Mouse (Mus musculus): ENCODE results near the gene Ppp1r3c.
"Not testable (repeated sequence)": the region's sequence is repeated elsewhere in the genome, so short reads cannot be mapped to it uniquely, and the experiment has no call there.

Ppp1r3c gene

GRCm38 (mm10) chr19:36736537-36736936, at the start of gene Ppp1r3c:
Ppp1r3c (minus strand) TSS chr19:36736653.
- peak; percentile 64 for DNase-seq

DNA sequence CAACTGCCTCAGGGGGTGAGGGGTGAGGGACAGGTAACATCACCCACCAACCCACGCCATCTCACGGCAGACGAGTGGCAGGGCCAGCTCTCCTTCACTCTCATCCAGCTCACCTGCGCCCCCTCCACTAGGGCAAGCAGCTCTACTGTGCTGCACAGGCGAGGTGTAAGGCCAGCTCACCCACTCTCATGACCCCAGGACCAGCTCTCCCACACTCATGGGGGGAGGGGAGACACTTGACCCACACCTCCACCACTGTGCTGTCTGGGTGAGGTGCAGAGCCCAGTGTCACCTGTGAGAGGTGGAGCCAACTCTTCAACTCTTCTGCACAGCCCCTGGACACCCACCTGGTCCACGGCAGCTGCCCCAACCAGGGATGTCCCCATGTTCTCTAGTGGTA, 46.7 kb upstream of the Ppp1r3c start:
- no peak for DNase-seq

- DNase-seq, result no peak
Measured at GRCm38 (mm10) chr19:36782591-36782990, 46.1 kb upstream of the Ppp1r3c start.

DNA sequence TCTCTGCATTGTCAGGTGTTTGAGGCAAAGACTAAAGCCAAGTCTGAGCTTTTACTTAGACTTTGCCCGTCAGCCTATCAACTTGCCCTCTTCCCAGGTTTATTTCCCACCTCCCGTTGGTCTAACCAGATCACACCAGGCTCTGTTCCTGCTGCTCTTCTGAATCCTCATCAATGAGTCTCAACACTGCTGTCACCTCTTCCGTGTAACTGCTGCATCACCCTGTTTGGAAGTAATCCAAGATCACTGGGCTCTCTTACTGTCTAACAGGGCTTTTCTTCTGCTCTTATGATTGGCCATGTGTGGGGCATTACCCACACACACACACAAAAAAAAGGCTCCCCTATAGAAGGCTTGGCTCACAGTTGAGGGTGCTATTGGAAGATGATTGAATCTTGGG, 45.5 kb upstream of the Ppp1r3c start:
- DNase-seq, result no peak

DNA sequence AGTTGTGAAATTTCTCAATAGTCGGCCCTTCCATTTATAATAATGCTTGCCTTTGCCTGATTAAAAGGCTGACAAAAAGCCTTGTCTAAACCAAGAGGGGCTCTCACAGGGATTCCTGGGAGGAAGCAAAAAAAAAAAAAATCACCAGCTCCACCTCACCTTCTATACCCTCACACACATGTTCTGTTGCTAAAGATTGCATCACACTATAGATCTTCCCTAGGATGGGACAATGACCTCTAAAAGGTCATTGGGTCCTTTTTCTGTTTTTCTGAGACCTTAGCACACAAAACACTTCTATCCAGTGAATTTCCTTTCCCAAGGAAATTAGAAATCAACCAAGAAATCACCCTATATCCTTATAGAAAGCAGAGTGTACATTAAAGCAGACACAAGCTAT, 43.9 kb upstream of the Ppp1r3c start:
- DNase-seq, result no peak

DNA sequence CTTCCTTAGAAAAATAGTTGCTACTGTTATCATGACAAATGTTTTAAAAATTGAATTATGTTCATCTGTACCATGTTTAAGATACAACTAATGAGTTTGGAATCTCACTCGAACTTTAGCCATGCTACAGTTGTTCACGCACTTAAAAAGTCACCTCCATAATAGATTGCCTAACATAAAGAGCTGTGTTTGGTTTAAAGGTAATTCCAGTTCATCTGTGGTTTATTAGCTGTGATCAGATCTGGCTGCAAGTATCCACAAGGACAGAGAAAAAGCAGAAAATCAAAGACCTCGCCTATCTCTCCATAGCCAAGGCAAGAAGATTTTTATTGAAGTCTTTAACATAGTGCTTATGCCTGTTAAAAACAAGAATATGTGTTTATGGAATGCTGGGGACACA, 43.3 kb upstream of the Ppp1r3c start:
- no peak for DNase-seq

GRCm38 (mm10) chr19:36775531-36775930, 39.1 kb upstream of the Ppp1r3c start:
- DNase-seq, result no peak

GRCm38 (mm10) chr19:36773716-36774459, 37.4 kb upstream of the Ppp1r3c start:
- DNase-seq, result peak; percentile 28

DNA sequence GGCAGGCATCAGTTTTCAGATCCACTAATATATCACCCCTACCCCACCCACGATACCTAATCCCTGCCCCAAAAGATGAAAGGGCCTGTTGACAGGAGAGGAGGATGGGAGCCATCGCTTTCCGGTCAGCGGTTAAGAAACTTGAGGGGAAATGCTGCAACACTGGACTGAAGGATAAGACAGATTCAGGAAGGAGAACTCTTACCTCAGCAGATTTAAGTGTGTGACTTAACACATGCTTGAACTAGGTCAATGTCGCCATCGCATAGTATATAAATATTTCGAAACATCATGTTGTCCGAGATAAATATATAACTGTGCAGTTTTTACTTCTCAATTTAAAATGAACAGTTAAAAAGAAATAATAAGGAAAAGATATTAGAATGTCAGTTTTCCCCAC, 31.6 kb upstream of the Ppp1r3c start:
- DNase-seq, result no peak

DNA sequence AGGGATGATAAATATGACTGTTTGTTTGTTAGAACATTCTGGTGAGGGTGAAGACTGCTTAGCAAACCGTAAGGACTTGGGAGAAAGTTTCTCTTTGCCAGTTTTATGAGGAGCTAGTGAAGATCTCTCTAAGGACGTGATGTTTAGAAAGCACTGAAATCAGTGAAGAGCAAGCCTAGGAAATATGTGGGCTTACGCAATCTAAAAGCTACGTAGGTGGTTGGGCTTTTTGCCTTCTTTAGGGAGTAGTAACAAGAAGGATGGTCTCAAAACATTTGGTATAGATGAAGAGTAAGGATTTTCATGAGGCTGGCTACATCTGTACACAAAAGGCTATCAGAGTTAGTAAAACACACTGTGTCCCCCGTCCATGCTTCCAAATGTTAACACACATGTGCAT, 28.0 kb upstream of the Ppp1r3c start:
- no peak for DNase-seq

DNA sequence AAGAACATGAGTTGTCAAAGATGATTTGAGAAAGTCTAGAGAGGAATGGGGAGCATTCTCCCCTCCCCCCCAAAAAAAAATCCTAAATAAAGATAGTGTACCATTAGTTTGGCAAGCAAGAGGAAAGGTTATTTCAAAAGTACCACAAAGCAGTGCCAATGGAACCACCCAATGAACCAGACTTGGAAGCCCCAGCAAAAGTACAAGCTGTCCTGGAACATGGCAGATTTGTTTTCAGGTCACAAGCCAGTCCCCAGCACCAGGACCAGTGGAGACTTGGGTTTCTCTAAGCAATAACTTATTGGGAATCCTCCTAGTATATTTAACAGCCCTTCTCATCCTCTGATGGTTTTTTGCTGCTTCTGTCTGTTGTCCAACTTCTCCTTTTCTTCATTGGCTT, 12.5 kb upstream of the Ppp1r3c start:
- DNase-seq, result no peak

DNA sequence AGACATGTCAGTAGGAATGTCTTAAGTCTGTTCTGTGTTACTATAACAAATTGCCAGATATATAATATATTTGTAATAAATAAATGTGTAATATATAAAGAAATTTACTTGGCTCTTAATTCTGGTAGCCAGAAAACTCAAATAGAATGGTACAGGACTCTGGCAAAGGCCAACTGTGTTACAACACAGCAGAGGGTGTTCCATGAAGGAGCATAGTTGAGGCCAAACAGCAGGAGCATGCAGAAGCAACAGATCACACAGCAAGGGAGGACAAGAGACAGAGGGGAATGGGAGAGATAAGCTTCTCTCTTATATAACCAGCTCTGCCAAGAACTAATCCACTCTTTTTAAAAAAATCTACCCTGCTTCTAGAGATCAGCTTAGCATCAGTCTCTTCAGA, 5.9 kb upstream of the Ppp1r3c start:
- no peak for DNase-seq

GRCm38 (mm10) chr19:36739566-36740211, 3.2 kb upstream of the Ppp1r3c start:
- no peak for DNase-seq

- no peak for DNase-seq
Measured at GRCm38 (mm10) chr19:36738009-36738408, 1.6 kb upstream of the Ppp1r3c start.

- no peak for DNase-seq
Measured at GRCm38 (mm10) chr19:36737087-36737486, 634 bp upstream of the Ppp1r3c start.

GRCm38 (mm10) chr19:36734308-36735038, 2.0 kb downstream of the Ppp1r3c start:
- no peak for DNase-seq

DNA sequence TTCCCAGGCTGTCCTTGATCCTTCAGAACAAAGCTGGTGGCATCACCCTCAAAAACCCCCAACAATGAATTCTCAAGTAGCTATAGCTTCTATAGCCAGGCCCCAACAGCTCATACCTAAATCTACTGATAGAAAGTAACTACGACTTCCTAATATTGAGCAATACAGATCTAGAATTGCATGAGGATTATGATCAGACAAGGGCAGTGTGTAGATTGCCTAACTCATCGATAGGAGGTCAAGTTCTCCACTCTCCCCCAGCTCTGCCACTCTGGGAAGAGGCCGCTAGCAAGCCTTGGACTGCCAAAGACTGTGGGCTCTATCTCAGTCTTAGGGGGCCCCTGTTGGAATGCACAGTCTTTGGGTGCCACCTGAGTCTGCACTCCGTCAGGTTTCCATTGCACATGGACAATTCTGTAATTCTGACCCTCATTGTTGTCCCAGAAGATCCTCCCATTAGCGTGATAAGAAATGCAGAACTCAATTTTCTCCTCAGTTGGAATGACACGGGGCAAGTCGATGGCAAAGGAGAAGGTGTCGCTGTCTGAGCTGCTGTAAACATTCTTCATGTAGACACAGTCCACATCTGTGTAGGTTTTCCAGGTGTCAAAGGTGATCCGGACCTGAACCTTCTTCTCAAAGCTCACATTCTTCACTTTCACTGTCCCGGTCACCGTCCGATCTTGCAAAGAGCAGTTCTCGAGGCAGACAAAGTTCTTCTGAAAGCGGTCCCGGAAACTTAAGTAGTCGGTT, 3.1 kb downstream of the Ppp1r3c start:
- no peak for DNase-seq

DNA sequence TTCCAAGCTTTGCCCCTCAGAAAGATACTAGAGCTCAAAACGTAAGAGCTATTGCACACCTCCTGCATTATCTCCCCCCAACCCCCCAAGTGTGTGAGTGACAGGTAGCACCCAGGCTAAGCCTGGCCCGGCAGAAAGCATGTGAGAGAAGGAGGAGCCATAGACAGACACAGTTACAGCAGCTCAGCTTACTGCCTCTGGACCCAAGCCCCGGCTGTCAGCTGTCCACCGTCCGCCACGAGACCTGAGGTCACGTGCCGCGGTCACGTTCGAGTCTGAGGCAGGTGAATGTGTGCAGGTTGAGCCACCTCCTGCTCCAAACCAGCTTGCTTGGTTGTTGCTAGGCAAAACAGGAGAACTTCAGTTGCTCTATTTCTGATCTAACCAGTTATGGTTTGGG, 5.1 kb downstream of the Ppp1r3c start:
- no peak for DNase-seq

DNA sequence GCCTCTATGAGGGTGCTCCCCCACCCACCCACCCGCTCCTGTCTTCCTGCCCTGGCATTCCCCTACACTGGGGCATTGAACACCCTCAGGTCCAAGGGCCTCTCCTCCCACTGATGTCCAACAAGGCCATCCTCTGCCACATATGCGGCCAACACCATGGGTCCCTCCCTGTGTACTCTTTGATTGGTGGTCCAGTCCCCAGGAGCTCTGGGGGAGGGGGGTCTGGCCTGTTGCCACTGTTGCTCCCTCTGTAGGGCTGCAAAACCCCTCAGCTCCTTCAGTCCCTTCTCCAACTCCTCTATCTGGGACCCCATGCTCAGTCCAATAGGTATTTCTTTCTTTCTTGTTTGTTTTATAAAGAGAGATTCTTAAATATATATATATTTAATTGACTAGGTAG, 6.0 kb downstream of the Ppp1r3c start:
- DNase-seq, result not testable (repeated sequence)

DNA sequence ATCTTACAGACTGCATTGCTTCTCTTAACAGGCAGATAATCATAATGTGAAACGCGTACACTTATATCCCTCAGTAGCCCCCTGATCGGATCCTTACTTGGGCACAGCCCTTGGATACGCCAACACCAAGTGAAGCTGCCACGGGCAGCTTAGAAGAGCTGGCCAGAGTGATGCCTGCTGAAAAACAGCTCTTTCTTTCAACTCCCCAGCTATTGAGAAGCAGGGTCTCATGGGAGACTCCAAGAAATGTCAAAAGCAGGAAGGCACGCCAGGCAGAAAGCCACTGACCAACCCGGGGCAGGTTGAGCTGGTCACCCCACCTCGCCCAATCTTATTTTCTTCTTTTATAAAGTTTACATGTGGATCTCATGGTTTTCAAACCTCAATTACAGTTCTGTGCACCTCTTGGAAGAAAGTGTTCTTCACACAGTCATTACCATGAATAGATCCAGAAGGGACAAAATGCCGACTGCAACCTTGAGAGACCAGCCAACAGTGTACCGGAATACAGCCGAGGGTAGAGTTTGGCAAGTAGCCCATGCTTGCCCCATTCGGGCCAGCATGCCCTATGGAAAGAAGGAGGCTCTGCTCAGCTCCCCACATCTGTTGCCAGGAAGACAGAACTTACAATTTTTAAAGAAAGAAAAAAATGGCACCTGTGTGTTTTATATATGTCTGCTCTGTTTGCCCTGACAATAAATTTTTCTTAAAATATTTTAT, 7.6 kb downstream of the Ppp1r3c start:
- DNase-seq, result no peak

- DNase-seq, result no peak
Measured at GRCm38 (mm10) chr19:36724970-36725369, 11.5 kb downstream of the Ppp1r3c start.

GRCm38 (mm10) chr19:36721139-36721538, 15.3 kb downstream of the Ppp1r3c start:
- DNase-seq, result no peak

DNA sequence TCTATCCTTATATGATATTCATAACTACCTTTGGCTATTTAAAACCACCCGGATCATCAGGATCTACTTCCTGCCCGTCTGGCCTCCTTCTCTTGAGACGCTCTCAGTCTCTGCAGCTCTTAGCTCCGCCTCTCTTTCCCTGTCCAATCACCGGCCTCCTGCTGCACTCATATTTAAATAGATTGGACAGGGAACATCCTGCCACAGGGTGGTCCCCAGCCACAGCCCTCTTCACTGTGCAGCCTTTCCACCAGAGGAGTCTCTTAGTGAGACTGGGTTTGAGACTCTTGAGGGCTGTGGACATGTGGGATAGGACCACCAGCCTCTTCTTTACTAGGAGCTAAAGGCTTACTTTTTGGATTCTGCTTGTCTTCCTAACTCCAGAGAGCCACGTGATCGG, 20.2 kb downstream of the Ppp1r3c start:
- no peak for DNase-seq

All from cerebellum, adult 11 months (tissue).